Mouse (Mus musculus) spleen, adult 2 months (tissue): ENCODE data around the gene Cpne6. TPM values are rescaled to one million over a fixed set of nuclear protein-coding genes. Genes with fewer than 3 reads are reported as not detected.

Experiments
- DNase-seq, 2 experiments: peaks; one replicate each; pipeline versions ENCODE4 v3.0.0 to v3.0.0-alpha.2; 2012 to 2021; ENCODE audit warnings: low spot score in 2 of 2, low read depth in 1 of 2
- H3K27ac ChIP-seq: fragments of 200-500 bp; 2 replicates; pipeline ENCODE4 v1.5.1; 2012; ENCODE audit warnings: low read length, inconsistent platforms; ENCODE audit not compliant: insufficient read depth
- H3K27me3 ChIP-seq: fragments of 200-500 bp; 2 replicates; pipeline ENCODE4 v1.6.1; 2012; ENCODE audit warnings: mild to moderate bottlenecking, moderate library complexity, low read length, inconsistent platforms; ENCODE audit not compliant: control insufficient read depth, insufficient read depth
- H3K36me3 ChIP-seq: fragments of 200-500 bp; 2 replicates; pipeline ENCODE4 v1.6.1; 2012; ENCODE audit warnings: mild to moderate bottlenecking, low read length, inconsistent platforms; ENCODE audit not compliant: control insufficient read depth, insufficient read depth
- H3K4me1 ChIP-seq: fragments of 200-500 bp; 2 replicates; pipeline ENCODE4 v1.6.1; 2011; ENCODE audit warnings: inconsistent platforms; ENCODE audit not compliant: control insufficient read depth, insufficient read depth, insufficient read length
- H3K4me3 ChIP-seq: fragments of 200-500 bp; 2 replicates; pipeline ENCODE4 v1.5.1; 2011; ENCODE audit warnings: mild to moderate bottlenecking, inconsistent platforms; ENCODE audit not compliant: insufficient read depth, insufficient read length; ENCODE audit errors: extremely low read depth
- CTCF ChIP-seq: fragments of 200-500 bp; IDR thresholded peaks from 2 replicates; pipeline ENCODE4 v1.5.1; 2011; ENCODE audit warnings: mild to moderate bottlenecking, inconsistent platforms; ENCODE audit not compliant: insufficient read depth, insufficient read length, insufficient replicate concordance; ENCODE audit errors: extremely low read depth
- POLR2A ChIP-seq: fragments of 200-500 bp; IDR thresholded peaks from 2 replicates; pipeline ENCODE4 v1.6.1; 2011; ENCODE audit warnings: low read depth, low read length, inconsistent platforms
- WGBS: fragments of 180-500 bp; shearing (Covaris S2); methylation state at CpG from one replicate; pipeline ENCODE4 v1.1.7; 2018; 5-methylcytosine and 5-hydroxymethylcytosine counted together
- polyA plus RNA-seq: library from polyadenylated mRNA; depleted of rRNA; stranded (reverse); fragments of >200 nt; gene quantifications from 2 replicates; pipeline ENCODE4 v1.2.3, GENCODE M21; 2012; rRNA removed

Gene Cpne6
- polyA plus RNA-seq, result 0.02 TPM in 1 of 2 replicates, not detected in the other

GRCm38 (mm10) chr14:55510125-55510731 is at the start of gene Cpne6:
Gene Cpne6, plus strand, starts transcription at chr14:55510445.
- Histone ChIP-seq H3K4me3 (no peak within 1 kb of the TSS), H3K4me1 (no peaks in the 10 kb centered on the region), H3K27ac (no peak within 1 kb of the TSS), H3K27me3 (peaks cover 3% of the 10 kb centered on the region; the same call in 1 of the 2 replicates), H3K36me3 (no peaks in the 10 kb centered on the region)
- WGBS, result 70% methylated on average over 19 of the region's 22 CpGs
- TF ChIP-seq POLR2A (no peak), CTCF (no peak)
- no peak for DNase-seq

DNA sequence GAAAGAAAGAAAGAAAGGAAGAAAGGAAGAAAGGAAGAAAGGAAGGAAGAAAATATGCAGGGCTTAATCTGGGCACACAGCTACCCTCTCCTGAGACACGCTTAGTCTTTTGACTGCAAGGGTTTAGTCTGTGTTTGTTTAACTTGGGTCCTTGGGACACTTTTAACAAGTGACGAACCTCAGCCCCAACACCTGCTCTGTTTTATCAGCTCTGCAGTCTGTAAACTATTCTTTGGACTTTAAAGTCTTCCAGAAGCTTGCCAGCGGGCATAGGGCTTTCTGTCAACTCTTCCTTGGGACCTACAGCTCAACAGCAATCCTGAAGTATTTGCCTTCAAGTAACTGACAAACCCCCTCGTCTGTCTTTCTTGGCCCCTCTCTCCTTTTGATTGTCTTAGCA is 48.5 kb upstream of the Cpne6 start:
- no peak for TF ChIP-seq CTCF
- no peak for TF ChIP-seq POLR2A
- H3K4me3 ChIP-seq, result no peak overlapping the region
- no peak for DNase-seq
- no peak overlapping the region for H3K27ac ChIP-seq
- 84% methylated on average over 4 of the region's 4 CpGs for WGBS
- no peaks in the 10 kb centered on the region for H3K36me3 ChIP-seq
- no peaks in the 10 kb centered on the region for H3K27me3 ChIP-seq
- no peaks in the 10 kb centered on the region for H3K4me1 ChIP-seq

DNA sequence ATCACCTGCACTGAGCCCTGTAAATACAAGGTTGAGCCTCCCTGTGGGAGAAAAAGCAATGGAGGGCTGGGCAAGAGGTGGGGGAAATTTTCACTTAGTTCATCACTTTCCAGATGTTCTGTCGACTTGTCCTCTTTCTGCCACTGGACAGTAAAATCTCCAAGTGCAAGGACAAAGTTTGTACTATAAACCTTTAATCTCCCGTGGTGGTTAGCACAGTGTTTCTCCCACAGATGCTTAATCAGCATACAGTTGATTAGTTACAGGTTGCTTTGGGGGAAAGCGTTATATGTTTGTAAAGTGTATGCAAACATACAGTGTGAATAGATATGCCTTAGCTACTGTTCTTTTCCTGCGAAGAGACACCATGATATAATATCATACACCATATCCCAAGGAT is 43.8 kb upstream of the Cpne6 start:
- no peak for DNase-seq

GRCm38 (mm10) chr14:55467108-55467507 is 43.1 kb upstream of the Cpne6 start:
- Histone ChIP-seq H3K27ac (no peak overlapping the region), H3K4me3 (no peak overlapping the region), H3K27me3 (peaks cover 1% of the 10 kb centered on the region; the same call in 1 of the 2 replicates), H3K36me3 (no peaks in the 10 kb centered on the region), H3K4me1 (no peaks in the 10 kb centered on the region)
- TF ChIP-seq CTCF, result no peak
- no peak for TF ChIP-seq POLR2A
- WGBS, result 74% methylated on average over 7 of the region's 7 CpGs
- no peak for DNase-seq

More for the DNA sequence above, 43.8 kb upstream of the Cpne6 start:
- TF ChIP-seq POLR2A, result no peak
- no peak for TF ChIP-seq CTCF
- WGBS, result 74% methylated on average over 4 of the region's 4 CpGs
- no peak overlapping the region for H3K27ac ChIP-seq
- peaks cover 1% of the 10 kb centered on the region; the same call in 1 of the 2 replicates for H3K27me3 ChIP-seq
- H3K4me1 ChIP-seq, result no peaks in the 10 kb centered on the region
- H3K4me3 ChIP-seq, result no peak overlapping the region
- H3K36me3 ChIP-seq, result no peaks in the 10 kb centered on the region

DNA sequence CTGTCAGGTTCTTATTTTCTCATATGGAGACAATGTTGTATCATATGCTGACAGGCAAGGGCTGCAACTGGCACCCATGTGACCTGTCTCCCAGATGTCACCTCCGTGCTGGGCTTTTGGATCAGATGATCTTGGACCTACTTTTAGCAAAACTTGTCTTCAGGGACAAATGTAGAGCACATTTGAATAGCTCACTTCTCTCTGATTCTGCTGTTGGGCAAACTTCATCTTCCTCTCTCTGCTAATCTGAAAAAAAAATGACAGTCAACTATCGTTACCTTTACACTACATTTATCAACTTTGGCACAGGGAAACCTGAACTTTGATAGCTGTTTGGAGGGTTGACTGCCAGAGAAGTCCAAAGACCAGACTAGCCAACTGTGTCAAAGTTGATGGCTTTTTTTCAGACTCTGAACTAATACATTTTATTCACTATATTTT is 41.9 kb upstream of the Cpne6 start:
- Histone ChIP-seq H3K36me3 (no peaks in the 10 kb centered on the region), H3K27me3 (peaks cover 1% of the 10 kb centered on the region; the same call in 1 of the 2 replicates), H3K4me1 (no peaks in the 10 kb centered on the region), H3K27ac (no peak overlapping the region), H3K4me3 (no peak overlapping the region)
- no peak for DNase-seq
- no peak for TF ChIP-seq POLR2A
- TF ChIP-seq CTCF, result no peak
- WGBS, result 75% methylated on average over 2 of the region's 2 CpGs

DNA sequence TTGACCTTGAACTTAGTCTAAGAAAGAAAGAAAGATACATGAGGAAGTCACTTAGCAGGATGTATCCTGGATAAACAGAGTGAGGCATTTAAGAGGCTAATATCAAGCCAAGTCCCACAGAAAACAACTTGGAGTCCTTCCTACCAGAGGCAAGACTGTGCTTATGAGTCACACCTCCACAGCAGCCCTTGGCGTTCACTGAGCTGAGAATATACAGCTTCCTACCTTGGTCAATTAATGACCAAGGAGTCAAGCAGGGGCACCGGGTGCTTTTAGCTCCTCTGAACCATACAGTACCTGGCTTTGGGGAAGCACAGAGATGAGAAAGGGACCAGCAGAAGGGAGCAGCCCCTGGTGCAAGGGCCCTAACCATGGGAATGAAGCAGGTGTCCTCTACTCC is 41.2 kb upstream of the Cpne6 start:
- Histone ChIP-seq H3K27me3 (peaks cover 1% of the 10 kb centered on the region; the same call in 1 of the 2 replicates), H3K27ac (no peak overlapping the region), H3K36me3 (no peaks in the 10 kb centered on the region), H3K4me1 (no peaks in the 10 kb centered on the region), H3K4me3 (no peak overlapping the region)
- TF ChIP-seq POLR2A, result no peak
- TF ChIP-seq CTCF, result no peak
- no peak for DNase-seq
- WGBS, result 83% methylated on average over 2 of the region's 2 CpGs

DNA sequence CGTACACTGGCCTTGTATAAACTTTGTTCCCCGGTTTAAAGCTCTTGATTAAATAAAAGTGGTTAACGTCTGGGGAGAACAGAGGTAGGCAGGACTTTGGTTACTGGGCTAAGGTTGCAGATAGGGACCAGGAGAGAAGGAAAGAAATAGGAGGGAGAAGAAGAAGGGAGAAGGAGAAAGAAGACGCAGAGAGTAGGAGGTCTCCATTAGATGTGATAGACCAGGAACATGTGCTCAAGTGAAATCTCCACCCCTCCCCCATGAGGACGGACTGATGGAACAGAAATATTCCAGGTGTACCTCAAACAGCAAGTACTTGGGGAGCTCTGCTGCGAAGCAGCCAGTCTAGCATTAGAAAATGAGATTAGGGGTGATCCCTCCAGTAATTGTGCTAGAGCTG is 40.4 kb upstream of the Cpne6 start:
- Histone ChIP-seq H3K27me3 (peaks cover 1% of the 10 kb centered on the region; the same call in 1 of the 2 replicates), H3K36me3 (no peaks in the 10 kb centered on the region), H3K4me1 (no peaks in the 10 kb centered on the region), H3K27ac (no peak overlapping the region), H3K4me3 (no peak overlapping the region)
- TF ChIP-seq CTCF, result no peak
- no peak for TF ChIP-seq POLR2A
- DNase-seq, result no peak
- 90% methylated on average over 6 of the region's 6 CpGs for WGBS
